23 mouse cellular contexts compared by ENCODE assay signal in the genomic region with DNA sequence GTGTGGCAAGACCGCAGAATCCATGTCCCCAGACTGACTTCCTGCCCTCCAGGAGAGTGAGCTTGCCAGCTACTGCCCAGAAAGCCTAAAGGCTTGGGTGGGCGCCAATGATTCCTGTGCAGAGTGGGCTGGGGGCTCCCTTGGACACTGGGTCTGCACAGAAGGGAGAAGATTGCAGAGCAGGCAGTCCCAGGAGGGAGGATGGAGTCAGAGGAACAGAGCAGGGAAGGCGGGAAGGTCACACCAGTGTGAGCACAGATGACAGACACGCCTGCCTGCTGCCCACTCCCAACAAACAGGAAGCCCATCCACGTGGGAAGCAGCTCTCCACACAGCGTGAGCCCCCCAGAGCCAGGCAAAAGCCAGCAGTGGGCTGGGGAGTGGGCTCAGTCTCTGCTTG. TPM values are rescaled to one million over a fixed set of nuclear protein-coding genes. Genes with fewer than 3 reads are reported as not detected.
DNase-seq lines count a peak whose midpoint lies in the region; ATAC-seq lines count a peak whose summit lies in the region.
"Had no signal": no experiment of that assay in that cellular context is flagged by ENCODE, and none has a peak within 500 bp of the region (broad histone marks: within the 10 kb centered on the region; RNA-seq: fewer than 3 reads in every experiment).

No protein-coding gene starts in this region.

- no peak for ATAC-seq in forebrain, embryonic 16.5 days
- ATAC-seq in kidney, embryonic 15.5 days (replicated peaks; ENCODE audit: low FRiP score): 0 out of 2 replicates have a peak, but pooled peaks have one; percentile 30
- ATAC-seq in neural tube, embryonic 13.5 days (ENCODE audit: low read depth): peak; percentile 22; the same call in 1 of the 2 replicates
- ATAC-seq: intestine, postnatal 0 days; lung, postnatal 0 days had no signal

- peaks cover 6% of the 10 kb centered on the region for H3K4me1 ChIP-seq in forebrain, embryonic 10.5 days
- H3K4me1 ChIP-seq in forebrain, embryonic 16.5 days (replicated peaks; ENCODE audit: control insufficient read depth, insufficient read depth, low read length): no peaks in the 10 kb centered on the region
- H3K4me1 ChIP-seq in kidney, embryonic 15.5 days: peaks cover 28% of the 10 kb centered on the region
- peaks cover 19% of the 10 kb centered on the region for H3K4me1 ChIP-seq in neural tube, embryonic 13.5 days (replicated peaks)

- H3K9me3 ChIP-seq in forebrain, embryonic 10.5 days: no peaks in the 10 kb centered on the region
- no peaks in the 10 kb centered on the region for H3K9me3 ChIP-seq in forebrain, embryonic 16.5 days (ENCODE audit: control insufficient read depth, low read length)
- H3K9me3 ChIP-seq in kidney, embryonic 15.5 days (replicated peaks): no peaks in the 10 kb centered on the region
- no peaks in the 10 kb centered on the region for H3K9me3 ChIP-seq in neural tube, embryonic 13.5 days
- H3K9me3 ChIP-seq: embryonic facial prominence, embryonic 12.5 days; forebrain, embryonic 12.5 days; liver, embryonic 15.5 days had no signal

- 0 out of 2 replicates have a peak, but pooled peaks cover 3% of the 10 kb centered on the region for H3K27me3 ChIP-seq in forebrain, embryonic 10.5 days (ENCODE audit: poor library complexity, severe bottlenecking)
- no peaks in the 10 kb centered on the region for H3K27me3 ChIP-seq in forebrain, embryonic 16.5 days (replicated peaks; ENCODE audit: control insufficient read depth, insufficient read depth, low read length)
- no peaks in the 10 kb centered on the region; the same call in 1 of the 2 replicates for H3K27me3 ChIP-seq in kidney, embryonic 15.5 days
- H3K27me3 ChIP-seq in neural tube, embryonic 13.5 days: no peaks in the 10 kb centered on the region
- H3K27me3 ChIP-seq: embryonic facial prominence, embryonic 12.5 days; forebrain, embryonic 12.5 days; liver, embryonic 15.5 days had no signal

- DNase-seq in forebrain, embryonic 10.5 days (ENCODE audit: extremely low spot score, low spot score): no peak
- DNase-seq in kidney, postnatal 10 days: no peak
- DNase-seq in neural tube, embryonic 10.5 days (ENCODE audit: extremely low spot score, low spot score): no peak
- DNase-seq in embryo, embryonic 11 days: no peak
- DNase-seq: adrenal gland, postnatal 25 days; cerebellum, adult 9-10 months; gastrocnemius, adult 2 months; kidney, postnatal 4 days; liver; right cerebral cortex, postnatal 14 days; thymus, adult 2 months; thymus, postnatal 4 days had no signal

- no peak overlapping the region for H3K9ac ChIP-seq in forebrain, embryonic 16.5 days (replicated peaks; ENCODE audit: low read depth, low read length)
- H3K9ac ChIP-seq in kidney, embryonic 15.5 days: no peak overlapping the region
- H3K9ac ChIP-seq in neural tube, embryonic 13.5 days: no peak overlapping the region
- H3K9ac ChIP-seq: embryonic facial prominence, embryonic 12.5 days; forebrain, embryonic 12.5 days; liver, embryonic 15.5 days had no signal

- H3K36me3 ChIP-seq in forebrain, embryonic 10.5 days (replicated peaks): no peaks in the 10 kb centered on the region
- H3K36me3 ChIP-seq in forebrain, embryonic 16.5 days (ENCODE audit: control insufficient read depth, insufficient read depth): no peaks in the 10 kb centered on the region
- no peaks in the 10 kb centered on the region for H3K36me3 ChIP-seq in kidney, embryonic 15.5 days
- no peaks in the 10 kb centered on the region for H3K36me3 ChIP-seq in neural tube, embryonic 13.5 days
- H3K36me3 ChIP-seq: embryonic facial prominence, embryonic 12.5 days; forebrain, embryonic 12.5 days; liver, embryonic 15.5 days had no signal

- 86% methylated on average over 6 of the region's 6 CpGs for WGBS in forebrain, embryonic 10.5 days
- 78% methylated on average over 6 of the region's 6 CpGs for WGBS in forebrain, embryonic 16.5 days
- WGBS in kidney, embryonic 15.5 days: 52% methylated on average over 6 of the region's 6 CpGs
- 71% methylated on average over 6 of the region's 6 CpGs for WGBS in neural tube, embryonic 13.5 days

- H3K27ac ChIP-seq in forebrain, embryonic 10.5 days: peak overlapping the region; percentile 36; the same call in 1 of the 2 replicates
- H3K27ac ChIP-seq in forebrain, embryonic 16.5 days (ENCODE audit: low read length): no peak overlapping the region
- H3K27ac ChIP-seq in kidney, embryonic 15.5 days: no peak overlapping the region
- no peak overlapping the region for H3K27ac ChIP-seq in neural tube, embryonic 13.5 days (replicated peaks)
- H3K27ac ChIP-seq: embryonic facial prominence, embryonic 12.5 days; forebrain, embryonic 12.5 days; gastrocnemius, adult 2 months; liver, embryonic 15.5 days; macrophage; stomach, postnatal 0 days had no signal

- no peak overlapping the region for H3K4me3 ChIP-seq in forebrain, embryonic 10.5 days
- H3K4me3 ChIP-seq in forebrain, embryonic 16.5 days (replicated peaks; ENCODE audit: low read length): no peak overlapping the region
- no peak overlapping the region for H3K4me3 ChIP-seq in kidney, embryonic 15.5 days (replicated peaks)
- H3K4me3 ChIP-seq in neural tube, embryonic 13.5 days: no peak overlapping the region
- H3K4me3 ChIP-seq: embryonic facial prominence, embryonic 12.5 days; forebrain, embryonic 12.5 days; gastrocnemius, adult 2 months; liver, embryonic 15.5 days; myocyte had no signal

- H3K4me2 ChIP-seq in forebrain, embryonic 16.5 days (ENCODE audit: low read length): no peak overlapping the region
- no peak overlapping the region for H3K4me2 ChIP-seq in kidney, embryonic 15.5 days
- H3K4me2 ChIP-seq in neural tube, embryonic 13.5 days: no peak overlapping the region
- H3K4me2 ChIP-seq: embryonic facial prominence, embryonic 12.5 days; forebrain, embryonic 12.5 days; liver, embryonic 15.5 days had no signal

RNA-seq across cellular contexts. Expression of a gene that starts 24.2 kb away (rescaled TPM):
- 23.3 and 30.5 TPM in 2 replicates for polyA plus RNA-seq in forebrain, embryonic 10.5 days (2016; fragmentation: Nextera tagmentation; extraction: Ambion mirVana)
- polyA plus RNA-seq in forebrain, embryonic 16.5 days (2015; fragmentation: Nextera tagmentation; extraction: Ambion mirVana): 11.4 and 14.2 TPM in 2 replicates
- polyA plus RNA-seq in kidney, embryonic 15.5 days (2015; fragmentation: Nextera tagmentation; extraction: Ambion mirVana): 15.3 and 16.0 TPM in 2 replicates
- polyA plus RNA-seq in neural tube, embryonic 13.5 days (2015; fragmentation: Nextera tagmentation; extraction: Ambion mirVana): 3.6 and 9.1 TPM in 2 replicates
- polyA plus RNA-seq: macrophage had no signal

RNA-seq across cellular contexts. Expression of a gene that starts 51.6 kb away (rescaled TPM):
- polyA plus RNA-seq in forebrain, embryonic 10.5 days (2016; fragmentation: Nextera tagmentation; extraction: Ambion mirVana): 23.5 and 26.6 TPM in 2 replicates
- polyA plus RNA-seq in forebrain, embryonic 16.5 days (2015; fragmentation: Nextera tagmentation; extraction: Ambion mirVana): 36.8 and 38.5 TPM in 2 replicates
- 33.9 and 36.0 TPM in 2 replicates for polyA plus RNA-seq in kidney, embryonic 15.5 days (2015; fragmentation: Nextera tagmentation; extraction: Ambion mirVana)
- polyA plus RNA-seq in neural tube, embryonic 13.5 days (2015; fragmentation: Nextera tagmentation; extraction: Ambion mirVana): 36.1 and 38.5 TPM in 2 replicates
